Mouse (Mus musculus): ENCODE data around the gene Pgrmc2. TPM values are rescaled to one million over a fixed set of nuclear protein-coding genes. Genes with fewer than 3 reads are reported as not detected.

Pgrmc2 gene
- total and polyA plus RNA-seq, 2 experiments from 2014 or later = 27.1 to 28.7 TPM

DNA sequence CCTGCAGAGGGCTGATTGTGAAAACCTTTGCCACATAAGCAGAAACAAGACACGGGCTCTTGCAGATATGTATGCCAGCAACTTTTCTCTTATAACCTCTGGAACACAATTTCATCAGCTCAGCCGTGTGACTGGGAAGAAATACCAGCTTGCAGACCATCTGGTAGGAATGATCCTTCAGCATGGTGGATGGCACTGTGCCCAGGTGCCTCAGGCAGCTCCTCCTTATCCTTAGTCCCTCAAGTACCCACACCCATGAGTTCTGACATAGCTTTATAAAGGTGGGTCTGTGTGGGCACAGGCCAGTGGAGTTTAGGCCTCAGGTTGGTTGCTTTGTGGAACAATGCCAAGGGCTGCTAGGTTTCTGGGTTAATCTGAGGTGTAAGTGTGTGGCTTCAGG, 24.5 kb downstream of the Pgrmc2 start:
- H3K27me3 ChIP-seq (ENCODE audit: insufficient read depth, low read length) = no peaks in the 10 kb centered on the region
- no peaks in the 10 kb centered on the region for H3K4me1 ChIP-seq (ENCODE audit: insufficient read depth, low read length)
- no peak overlapping the region for H3K4me2 ChIP-seq (ENCODE audit: low read depth, low read length)
- H3K9me3 ChIP-seq (ENCODE audit: low read length) = no peaks in the 10 kb centered on the region
- DNase-seq (ENCODE audit: low spot score) (peak; percentile 66), ATAC-seq (peak; percentile 67)
- no peak overlapping the region for H3K9ac ChIP-seq (replicated peaks; ENCODE audit: low read length)
- WGBS = 45% methylated on average over 2 of the region's 2 CpGs
- no peak for TF ChIP-seq CTCF (IDR thresholded peaks at IDR 0.05; ENCODE audit: low read depth)
- no peaks in the 10 kb centered on the region for H3K36me3 ChIP-seq (ENCODE audit: insufficient read depth, low read length)
- H3K27ac ChIP-seq = no peak overlapping the region
- no peak overlapping the region for H3K4me3 ChIP-seq (ENCODE audit: low read length)

DNA sequence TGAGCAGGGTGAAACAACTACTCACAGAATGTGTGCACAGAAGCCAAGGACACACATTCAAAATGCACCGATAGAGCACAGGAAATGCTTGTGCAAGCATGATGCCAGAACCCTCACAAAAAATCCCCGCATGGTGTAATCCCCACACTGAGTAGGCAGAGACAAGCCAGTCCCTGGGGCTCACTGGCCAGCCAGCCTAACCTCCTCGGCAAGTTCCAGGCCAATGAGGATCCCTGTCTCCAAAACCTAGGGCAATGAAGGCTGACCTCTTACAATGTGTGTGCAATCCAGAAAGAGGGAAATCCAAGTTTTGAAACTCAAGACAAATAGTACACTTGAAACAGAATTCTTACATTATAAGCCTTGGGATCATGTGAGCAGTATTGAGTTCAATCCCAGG, 29.5 kb downstream of the Pgrmc2 start:
- DNase-seq (ENCODE audit: low spot score) (no peak), ATAC-seq (no peak)
- TF ChIP-seq CTCF (IDR thresholded peaks at IDR 0.05; ENCODE audit: low read depth) = no peak
- no peak overlapping the region for H3K4me3 ChIP-seq (ENCODE audit: low read length)
- H3K4me2 ChIP-seq (ENCODE audit: low read depth, low read length) = no peak overlapping the region
- no peaks in the 10 kb centered on the region for H3K4me1 ChIP-seq (ENCODE audit: insufficient read depth, low read length)
- H3K9me3 ChIP-seq (ENCODE audit: low read length) = no peaks in the 10 kb centered on the region
- no peak overlapping the region for H3K9ac ChIP-seq (replicated peaks; ENCODE audit: low read length)
- H3K36me3 ChIP-seq (ENCODE audit: insufficient read depth, low read length) = no peaks in the 10 kb centered on the region
- H3K27me3 ChIP-seq (ENCODE audit: insufficient read depth, low read length) = no peaks in the 10 kb centered on the region
- 92% methylated on average over 3 of the region's 3 CpGs for WGBS
- H3K27ac ChIP-seq = no peak overlapping the region

DNA sequence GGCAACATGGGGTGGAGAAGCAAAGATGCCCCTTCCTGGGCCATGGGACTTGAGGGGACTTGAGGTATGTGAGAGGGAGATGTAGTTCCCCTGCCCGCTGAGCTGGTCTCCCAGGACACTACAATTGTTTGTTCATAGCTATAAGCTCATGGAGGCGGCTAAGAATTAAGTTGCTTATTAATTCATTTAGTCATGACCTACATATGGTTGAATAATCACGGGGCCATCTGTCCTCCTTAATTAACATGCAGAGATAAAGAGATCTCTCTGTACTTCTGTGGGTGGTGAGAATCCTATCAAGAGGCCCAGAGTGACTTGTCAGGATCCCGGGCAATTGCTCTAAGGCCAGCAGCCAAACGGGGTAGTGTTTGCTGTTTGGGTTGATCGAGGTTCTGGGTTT, 35.0 kb downstream of the Pgrmc2 start:
- no peak overlapping the region for H3K4me3 ChIP-seq (ENCODE audit: low read length)
- 68% methylated on average over 6 of the region's 6 CpGs for WGBS
- no peaks in the 10 kb centered on the region for H3K27me3 ChIP-seq (ENCODE audit: insufficient read depth, low read length)
- TF ChIP-seq CTCF (IDR thresholded peaks at IDR 0.05; ENCODE audit: low read depth) = no peak
- no peaks in the 10 kb centered on the region for H3K36me3 ChIP-seq (ENCODE audit: insufficient read depth, low read length)
- no peaks in the 10 kb centered on the region for H3K4me1 ChIP-seq (ENCODE audit: insufficient read depth, low read length)
- no peak for ATAC-seq
- no peak overlapping the region for H3K4me2 ChIP-seq (ENCODE audit: low read depth, low read length)
- DNase-seq (ENCODE audit: low spot score) = no peak
- no peak overlapping the region for H3K27ac ChIP-seq
- no peaks in the 10 kb centered on the region for H3K9me3 ChIP-seq (ENCODE audit: low read length)
- H3K9ac ChIP-seq (replicated peaks; ENCODE audit: low read length) = no peak overlapping the region

GRCm38 (mm10) chr3:41043756-41044354, 39.0 kb downstream of the Pgrmc2 start:
- H3K36me3 ChIP-seq (ENCODE audit: insufficient read depth, low read length) = no peaks in the 10 kb centered on the region
- H3K27ac ChIP-seq = no peak overlapping the region
- no peaks in the 10 kb centered on the region for H3K9me3 ChIP-seq (ENCODE audit: low read length)
- TF ChIP-seq CTCF (IDR thresholded peaks at IDR 0.05; ENCODE audit: low read depth) = no peak
- WGBS = 74% methylated on average over 11 of the region's 11 CpGs
- H3K4me3 ChIP-seq (ENCODE audit: low read length) = no peak overlapping the region
- H3K4me1 ChIP-seq (ENCODE audit: insufficient read depth, low read length) = no peaks in the 10 kb centered on the region
- H3K9ac ChIP-seq (replicated peaks; ENCODE audit: low read length) = no peak overlapping the region
- no peaks in the 10 kb centered on the region for H3K27me3 ChIP-seq (ENCODE audit: insufficient read depth, low read length)
- DNase-seq (ENCODE audit: low spot score) = no peak
- no peak overlapping the region for H3K4me2 ChIP-seq (ENCODE audit: low read depth, low read length)
- ATAC-seq = no peak

DNA sequence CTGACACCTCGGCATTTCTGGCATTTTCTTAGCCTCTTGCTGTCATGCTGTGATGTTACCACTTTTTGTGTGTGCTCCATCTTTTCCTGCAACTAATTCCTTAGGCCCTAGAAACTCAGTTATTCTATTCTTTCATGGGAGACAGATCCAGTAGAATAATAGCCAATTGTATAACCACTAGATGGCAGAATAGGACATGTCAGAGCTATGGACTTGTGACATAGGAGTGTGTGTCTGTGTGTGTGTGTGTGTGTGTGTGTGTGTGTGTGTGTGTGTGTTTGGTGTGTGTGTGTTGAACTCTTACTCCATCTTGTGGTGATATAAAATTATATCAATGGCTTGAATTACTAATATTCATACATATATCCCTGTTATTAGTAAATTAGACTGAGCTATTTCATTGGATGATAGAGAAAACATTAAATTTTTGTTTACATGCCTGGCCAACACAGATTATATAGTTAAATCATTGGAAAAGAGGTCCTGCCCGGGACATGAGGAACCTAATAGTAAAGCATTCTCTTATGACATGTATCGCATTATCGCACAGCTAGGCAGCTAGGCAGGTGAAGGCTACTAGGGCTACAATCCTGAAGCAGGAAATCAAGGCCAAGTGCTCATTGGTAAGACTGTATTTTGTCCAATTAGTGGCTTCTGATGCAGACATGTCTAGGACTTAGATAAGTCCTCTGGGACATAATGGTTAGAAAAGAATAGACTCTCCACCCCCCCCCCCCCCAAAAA, 40.5 kb downstream of the Pgrmc2 start:
- no peaks in the 10 kb centered on the region for H3K27me3 ChIP-seq (ENCODE audit: insufficient read depth, low read length)
- H3K4me2 ChIP-seq (ENCODE audit: low read depth, low read length) = no peak overlapping the region
- TF ChIP-seq CTCF (IDR thresholded peaks at IDR 0.05; ENCODE audit: low read depth) = peak; percentile 91
- 83% methylated on average over 4 of the region's 4 CpGs for WGBS
- no peaks in the 10 kb centered on the region for H3K36me3 ChIP-seq (ENCODE audit: insufficient read depth, low read length)
- no peaks in the 10 kb centered on the region for H3K9me3 ChIP-seq (ENCODE audit: low read length)
- H3K4me1 ChIP-seq (ENCODE audit: insufficient read depth, low read length) = no peaks in the 10 kb centered on the region
- no peak overlapping the region for H3K9ac ChIP-seq (replicated peaks; ENCODE audit: low read length)
- H3K4me3 ChIP-seq (ENCODE audit: low read length) = no peak overlapping the region
- no peak overlapping the region for H3K27ac ChIP-seq
- ATAC-seq = peak; percentile 88
- peak; percentile 88 for DNase-seq (ENCODE audit: low spot score)

DNA sequence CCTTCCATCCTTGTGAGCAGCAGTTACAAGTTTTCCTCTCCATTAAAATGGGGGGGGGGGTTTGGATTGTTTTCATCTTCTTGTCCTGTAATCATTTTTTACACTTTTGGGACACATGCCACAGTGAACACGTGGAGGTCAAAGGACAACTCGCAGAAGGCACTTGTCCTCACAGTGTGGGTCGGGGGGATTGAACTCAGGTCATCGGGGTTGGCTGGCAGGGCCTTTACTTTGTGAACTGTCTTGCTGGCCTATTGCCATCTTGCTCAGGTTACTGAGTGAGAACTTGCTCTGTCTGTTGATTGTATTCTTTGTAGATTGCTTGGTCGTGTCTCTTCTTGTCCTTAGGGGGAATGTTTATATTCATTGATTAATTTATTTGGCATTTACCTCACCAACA, 41.6 kb downstream of the Pgrmc2 start:
- H3K36me3 ChIP-seq (ENCODE audit: insufficient read depth, low read length) = no peaks in the 10 kb centered on the region
- WGBS = 63% methylated on average over 5 of the region's 5 CpGs
- no peak overlapping the region for H3K27ac ChIP-seq
- no peaks in the 10 kb centered on the region for H3K4me1 ChIP-seq (ENCODE audit: insufficient read depth, low read length)
- ATAC-seq (no peak), DNase-seq (ENCODE audit: low spot score) (no peak)
- no peak overlapping the region for H3K4me3 ChIP-seq (ENCODE audit: low read length)
- H3K27me3 ChIP-seq (ENCODE audit: insufficient read depth, low read length) = no peaks in the 10 kb centered on the region
- no peak overlapping the region for H3K9ac ChIP-seq (replicated peaks; ENCODE audit: low read length)
- no peak overlapping the region for H3K4me2 ChIP-seq (ENCODE audit: low read depth, low read length)
- H3K9me3 ChIP-seq (ENCODE audit: low read length) = no peaks in the 10 kb centered on the region
- TF ChIP-seq CTCF (IDR thresholded peaks at IDR 0.05; ENCODE audit: low read depth) = no peak

DNA sequence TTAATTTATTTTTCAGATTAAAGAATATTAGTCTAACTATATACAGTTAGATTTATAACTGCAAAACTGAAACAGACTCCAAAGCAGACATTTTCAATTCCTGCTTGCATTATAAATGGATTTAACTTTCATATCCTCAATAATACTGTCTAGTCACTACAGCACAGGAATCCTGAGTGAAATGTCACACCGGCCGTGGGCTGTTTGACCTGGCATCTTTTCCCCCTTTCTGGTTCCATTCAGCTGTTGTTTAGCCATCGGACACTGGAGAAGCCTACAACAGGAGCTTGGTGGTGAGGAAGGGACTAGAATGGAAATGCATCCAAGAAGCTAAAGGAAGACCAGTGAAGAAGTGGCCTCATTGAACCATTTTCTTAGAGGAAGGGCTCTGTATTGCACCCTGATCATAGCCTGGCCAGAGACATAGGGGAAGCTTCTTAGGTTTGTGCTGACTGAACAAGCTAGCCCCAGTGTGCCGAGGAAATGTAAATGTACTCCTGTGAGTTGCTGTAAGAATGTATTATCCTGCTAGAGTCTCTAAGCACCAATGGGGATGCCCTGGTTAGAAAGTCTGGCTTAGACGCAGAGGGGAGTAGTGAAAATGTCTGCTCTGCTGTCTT, 44.4 kb downstream of the Pgrmc2 start:
- Histone ChIP-seq H3K36me3 (ENCODE audit: insufficient read depth, low read length) (no peaks in the 10 kb centered on the region), H3K4me2 (ENCODE audit: low read depth, low read length) (no peak overlapping the region), H3K9ac (replicated peaks; ENCODE audit: low read length) (no peak overlapping the region), H3K4me1 (ENCODE audit: insufficient read depth, low read length) (no peaks in the 10 kb centered on the region), H3K4me3 (ENCODE audit: low read length) (no peak overlapping the region), H3K27ac (no peak overlapping the region), H3K27me3 (ENCODE audit: insufficient read depth, low read length) (no peaks in the 10 kb centered on the region), H3K9me3 (ENCODE audit: low read length) (no peaks in the 10 kb centered on the region)
- no peak for ATAC-seq
- TF ChIP-seq CTCF (IDR thresholded peaks at IDR 0.05; ENCODE audit: low read depth) = no peak
- WGBS = 60% methylated on average over 5 of the region's 5 CpGs
- DNase-seq (ENCODE audit: low spot score) = no peak

Data from hindbrain, postnatal 0 days (tissue).